Mouse (Mus musculus) kidney, postnatal 25 days (tissue): ENCODE data around the gene Golga2.

Source experiments
- DNase-seq, 2 experiments: peaks; one replicate each; pipeline ENCODE4 v3.0.0; 2021; ENCODE audit warnings: mixed read lengths in 2 of 2

Gene Golga2

DNA sequence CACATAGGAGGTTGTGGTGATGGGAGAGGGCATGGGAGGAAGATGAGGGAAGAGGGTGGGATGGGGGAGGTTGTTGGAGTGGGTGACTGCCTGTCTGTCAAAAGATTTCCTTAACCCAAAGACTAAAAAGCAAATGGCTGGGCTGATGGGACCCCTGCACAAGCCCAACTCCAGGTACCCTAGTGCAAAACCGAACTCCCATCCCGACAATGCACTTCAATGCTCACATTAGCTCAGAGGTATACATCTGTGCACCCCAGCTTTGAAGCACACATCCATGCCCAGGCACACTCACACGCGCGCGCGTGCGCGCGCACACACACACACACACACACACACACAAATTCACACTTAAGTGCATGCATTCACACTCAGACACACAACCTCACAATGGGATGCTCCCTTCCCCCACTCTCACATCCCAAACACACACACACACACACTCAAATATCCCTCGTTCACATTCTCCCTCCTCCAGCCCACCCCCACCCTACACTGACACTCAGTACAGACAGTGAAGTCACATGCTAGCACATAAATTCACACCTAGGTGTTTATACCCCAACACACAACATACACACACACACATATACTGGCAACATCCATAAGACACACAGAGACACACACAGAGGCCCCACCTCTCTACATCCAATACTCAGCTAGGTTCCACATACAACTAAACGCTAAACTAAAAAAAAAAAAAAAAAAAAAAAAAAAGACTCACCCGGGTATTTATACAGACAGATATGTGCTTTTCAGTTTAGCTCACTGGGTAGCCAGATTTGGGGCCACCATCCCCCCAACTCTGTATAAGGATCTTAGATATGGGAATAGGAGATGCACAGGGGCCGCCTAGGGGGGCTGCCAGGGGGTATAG, 31.8 kb downstream of the Golga2 start:
- no peak for DNase-seq

- DNase-seq = no peak
Measured at GRCm38 (mm10) chr2:32319586-32320580, 32.7 kb downstream of the Golga2 start.

GRCm38 (mm10) chr2:32320721-32321120, 33.5 kb downstream of the Golga2 start:
- DNase-seq = no peak

DNA sequence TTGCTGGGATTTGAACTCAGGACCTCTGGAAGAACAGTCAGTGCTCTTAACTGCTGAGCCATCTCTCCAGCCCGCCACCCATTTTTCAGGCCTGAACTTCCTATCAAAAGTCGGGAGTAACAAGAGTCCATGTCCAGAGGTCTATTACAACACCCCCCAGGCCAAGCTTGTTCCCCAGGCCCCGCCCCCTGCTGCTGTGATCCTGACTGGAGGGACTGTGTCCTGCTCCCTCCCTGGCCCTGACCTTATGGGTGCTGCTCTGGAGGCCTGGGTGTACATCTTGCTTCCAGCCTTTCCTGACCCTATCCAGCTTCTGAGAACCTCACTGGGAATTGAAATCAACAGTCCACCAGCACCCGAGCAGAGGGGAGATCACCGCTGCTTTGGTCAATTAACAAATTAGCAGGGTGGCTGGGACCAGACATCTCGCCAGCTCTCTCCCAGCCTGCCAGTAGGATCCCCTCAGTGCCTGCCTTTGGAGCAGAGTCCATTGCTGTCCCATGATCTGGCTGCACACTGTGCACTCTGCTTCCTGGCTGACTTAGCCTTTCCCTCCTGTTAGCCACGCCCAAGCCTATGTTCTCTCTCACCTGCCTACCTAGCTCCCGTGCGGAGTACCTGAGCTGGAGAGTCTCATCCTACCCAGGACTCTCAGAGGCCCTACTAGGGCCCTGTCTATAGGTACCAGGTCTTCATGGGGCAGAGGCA, 34.6 kb downstream of the Golga2 start:
- DNase-seq = peak; percentile 41 to 78

GRCm38 (mm10) chr2:32322754-32323741, 35.9 kb downstream of the Golga2 start:
- DNase-seq = no peak

GRCm38 (mm10) chr2:32324322-32324721, 37.1 kb downstream of the Golga2 start:
- DNase-seq = no peak

DNA sequence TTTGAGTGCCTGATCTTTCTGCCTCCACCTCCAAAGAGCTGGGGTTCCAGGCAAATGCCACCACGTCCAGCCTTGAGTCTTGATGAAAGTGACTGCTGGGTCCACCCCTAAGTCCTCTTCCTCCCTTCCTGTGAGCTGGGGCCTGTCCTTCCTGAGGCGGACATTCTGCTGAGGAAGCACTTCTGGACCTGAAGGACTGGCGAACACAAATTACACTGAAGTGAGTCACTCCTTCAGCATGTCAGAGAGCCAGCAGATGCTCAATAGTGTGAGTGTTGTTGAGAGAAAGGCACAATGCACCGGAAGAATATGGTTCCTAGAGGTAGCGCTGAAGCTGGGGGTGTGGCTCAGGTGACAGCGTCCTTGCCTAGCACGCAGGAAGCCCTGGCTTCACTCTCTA, 38.2 kb downstream of the Golga2 start:
- DNase-seq = no peak

DNA sequence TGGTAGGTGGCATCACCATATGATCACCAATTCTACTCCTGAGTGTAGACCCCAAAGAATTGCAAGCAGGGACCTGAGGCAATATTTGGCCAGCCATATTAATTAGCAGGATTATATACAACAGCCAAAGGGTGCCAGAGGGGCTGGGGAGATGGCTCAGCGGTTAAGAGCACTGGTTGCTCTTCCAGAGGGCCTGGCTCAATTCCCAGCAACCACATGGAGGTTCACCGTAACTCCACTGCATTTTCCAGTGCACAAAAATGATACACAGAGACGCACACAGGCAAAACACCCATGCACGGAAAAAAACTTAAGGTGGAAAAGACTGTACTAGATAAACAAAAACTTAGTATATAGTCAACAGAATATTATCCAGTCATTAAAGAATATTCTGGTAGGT, 40.0 kb downstream of the Golga2 start:
- no peak for DNase-seq

DNA sequence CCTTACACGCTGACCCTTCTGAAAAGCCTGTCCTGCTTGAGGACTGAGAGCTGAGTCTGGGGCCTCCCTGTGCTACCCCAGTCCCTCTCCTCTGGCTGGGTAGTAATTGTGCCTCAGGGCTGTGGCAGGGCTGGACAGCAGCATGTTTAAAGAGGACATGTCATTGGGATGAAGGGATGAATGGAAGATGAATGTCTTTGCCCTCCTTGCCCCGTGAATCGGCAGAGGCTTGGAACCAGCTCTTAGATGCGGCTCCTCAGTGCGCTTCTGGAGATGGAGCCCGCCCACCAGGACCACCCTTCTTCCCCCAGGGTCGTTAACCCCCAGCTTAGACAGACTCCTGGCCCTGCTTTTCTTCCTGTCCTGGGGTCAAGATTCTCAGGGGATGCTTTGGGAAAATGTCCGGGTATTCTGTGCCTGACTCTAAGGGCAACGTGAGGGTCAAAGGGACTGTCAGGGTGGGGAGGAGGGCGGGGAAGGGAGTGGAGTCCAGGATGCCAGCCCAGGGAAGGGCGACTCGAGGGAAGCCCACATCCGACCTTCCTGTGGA, 41.8 kb downstream of the Golga2 start:
- DNase-seq = no peak

DNA sequence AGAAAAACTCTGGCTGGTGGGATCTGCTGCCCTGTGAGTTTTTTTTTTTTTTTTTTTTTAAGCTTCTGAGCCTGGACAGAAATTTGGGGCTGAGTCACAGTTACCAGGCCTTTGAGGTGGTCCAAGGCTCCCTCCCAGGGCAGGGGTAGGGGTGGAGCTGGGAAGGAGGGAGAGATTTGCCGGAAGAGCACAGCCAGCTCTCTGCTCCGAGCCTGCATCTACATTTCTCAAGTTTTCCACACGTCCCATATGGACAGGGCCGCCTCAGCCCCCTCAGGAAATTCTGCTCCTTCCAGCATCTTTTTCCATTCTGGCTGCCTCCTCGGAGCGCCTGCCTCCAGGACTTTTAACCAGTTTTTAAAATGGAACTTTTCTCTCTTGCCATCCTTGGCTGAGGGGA, 42.3 kb downstream of the Golga2 start:
- DNase-seq = no peak

- DNase-seq = no peak
Measured at GRCm38 (mm10) chr2:32332159-32332558, 45.0 kb downstream of the Golga2 start.

GRCm38 (mm10) chr2:32335888-32336287, 48.7 kb downstream of the Golga2 start:
- no peak for DNase-seq

- DNase-seq = peak; percentile 16 to 65
Measured at GRCm38 (mm10) chr2:32339912-32340642, 52.9 kb downstream of the Golga2 start.

DNA sequence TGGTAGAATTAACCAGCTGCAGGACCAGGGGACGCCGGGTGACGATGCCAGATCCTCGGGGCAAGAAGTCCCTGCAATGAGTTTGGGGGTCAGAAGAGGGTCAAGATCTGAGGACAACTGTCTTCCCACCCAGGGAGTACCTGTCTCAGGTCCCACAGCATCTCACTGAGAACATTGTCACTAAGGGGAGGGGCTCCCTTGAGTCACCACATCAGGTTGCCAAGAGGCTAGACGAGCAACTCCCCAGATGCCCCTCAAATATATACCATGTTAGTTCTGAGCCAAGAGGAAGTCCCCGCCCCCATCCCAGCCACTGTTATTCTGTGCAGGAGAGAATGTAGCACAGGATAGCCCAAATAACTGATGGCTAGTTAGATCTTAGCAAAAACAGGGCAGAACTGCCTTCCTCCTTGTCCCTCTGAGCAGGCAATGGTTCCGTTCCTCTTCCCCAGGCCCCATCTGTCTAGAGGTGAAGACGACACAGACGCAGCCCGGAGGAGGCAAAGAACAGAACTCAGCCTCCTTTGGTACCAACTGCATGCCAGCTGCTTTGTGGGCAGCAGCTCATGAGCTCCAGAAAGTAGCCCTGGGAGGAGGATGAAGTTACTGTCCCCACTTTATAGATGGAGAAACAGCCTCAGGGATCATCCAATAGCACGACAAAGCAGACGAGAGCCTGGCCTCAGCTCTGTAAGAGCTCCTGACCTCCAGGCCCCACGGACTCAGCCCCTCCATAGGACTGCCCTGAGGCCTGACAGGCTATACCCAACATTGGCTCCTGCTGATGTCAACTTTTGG, 53.9 kb downstream of the Golga2 start:
- no peak for DNase-seq

DNA sequence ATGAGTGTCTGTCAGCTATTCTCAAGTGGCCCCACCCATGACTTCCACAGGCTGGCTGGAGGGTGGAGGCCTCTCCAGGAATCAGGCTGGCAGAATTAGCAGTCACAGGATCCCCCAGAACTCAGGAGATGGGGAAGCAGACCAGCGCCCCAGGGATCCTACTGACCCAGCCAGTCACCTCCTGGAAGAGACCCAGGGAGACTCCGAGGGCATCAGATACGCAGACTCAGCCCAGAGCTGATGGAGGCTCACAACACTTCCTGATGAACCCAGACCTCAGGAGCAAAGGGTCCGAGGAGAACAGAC, 54.4 kb downstream of the Golga2 start:
- no peak for DNase-seq

- no peak for DNase-seq
Measured at GRCm38 (mm10) chr2:32342039-32342438, 54.9 kb downstream of the Golga2 start.

- DNase-seq = no peak
Measured at GRCm38 (mm10) chr2:32342539-32343350, 55.6 kb downstream of the Golga2 start.

GRCm38 (mm10) chr2:32343351-32343671, 56.1 kb downstream of the Golga2 start:
- DNase-seq = no peak

DNA sequence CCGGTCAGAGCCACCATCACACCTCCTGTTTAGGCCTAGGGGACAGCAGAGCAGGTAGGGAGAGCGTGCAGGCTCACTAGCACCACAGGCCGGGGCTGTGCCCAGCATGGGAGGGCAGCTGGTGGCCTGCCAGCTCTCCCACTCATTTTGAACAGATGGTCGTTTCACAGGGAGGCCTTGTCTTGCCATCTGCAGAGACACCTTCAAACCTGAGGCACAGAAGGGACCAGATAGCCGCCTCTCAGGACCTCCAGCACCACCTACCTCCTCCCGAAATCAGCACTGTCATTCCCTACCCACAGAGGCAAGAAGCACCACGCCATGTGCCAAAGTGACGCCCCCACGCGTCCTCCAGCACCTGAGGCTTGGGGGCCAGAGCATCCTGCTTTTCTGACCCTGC, 56.9 kb downstream of the Golga2 start:
- no peak for DNase-seq
